Mouse (Mus musculus): Measurements from ENCODE around the gene Acoxl. TPM values are rescaled to one million over a fixed set of nuclear protein-coding genes. Genes with fewer than 3 reads are reported as not detected.

Acoxl gene
- polyA plus RNA-seq, 1 experiment from 2014 or later = 0.19 TPM

DNA sequence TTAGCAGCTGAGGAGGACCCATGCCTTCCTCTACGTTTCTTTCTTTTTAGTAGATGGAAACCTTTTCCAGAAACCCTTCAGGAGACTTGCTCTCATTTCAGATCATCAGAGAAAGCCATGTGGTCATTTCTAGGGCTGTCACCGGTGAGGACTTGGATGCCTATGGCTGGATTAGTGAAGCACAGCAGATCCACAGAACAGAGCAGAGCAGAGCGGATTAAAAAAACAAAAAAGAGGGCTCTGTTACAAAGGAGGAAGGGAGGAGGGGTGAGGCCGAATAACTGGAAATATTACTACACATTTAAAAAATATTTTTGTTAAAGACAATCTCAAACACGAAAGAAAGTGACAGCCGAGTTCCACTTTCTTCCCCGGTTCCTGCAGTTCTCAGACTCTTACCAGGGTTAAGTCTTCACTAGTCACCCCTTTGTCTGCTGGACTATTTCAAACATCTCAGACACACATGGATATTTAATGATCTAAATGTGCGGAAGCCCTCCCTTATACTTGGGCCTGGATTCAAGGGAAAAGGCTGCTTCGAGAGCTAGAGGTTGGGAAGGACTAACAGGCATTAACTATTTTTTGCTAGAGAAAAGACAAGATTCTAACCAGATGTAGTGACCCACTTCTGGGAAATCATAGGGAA, 88.1 kb downstream of the Acoxl start:
- no peaks in the 10 kb centered on the region for H3K9me3 ChIP-seq

GRCm38 (mm10) chr2:127927452-127928273, 89.0 kb downstream of the Acoxl start:
- ATAC-seq (ENCODE audit: insufficient read depth, low FRiP score, low read depth) = 0 out of 2 replicates have a peak, but pooled peaks have one; percentile 39
- no peak overlapping the region for H3K9ac ChIP-seq
- no peaks in the 10 kb centered on the region for H3K9me3 ChIP-seq
- H3K27ac ChIP-seq = peak overlapping the region; percentile 40; the same call in 1 of the 2 replicates
- H3K4me3 ChIP-seq (replicated peaks) = no peak overlapping the region
- no peaks in the 10 kb centered on the region for H3K27me3 ChIP-seq (replicated peaks)
- H3K4me2 ChIP-seq = peak overlapping the region; percentile 19; the same call in 1 of the 2 replicates
- 31% methylated on average over 15 of the region's 15 CpGs for WGBS
- peaks cover 17% of the 10 kb centered on the region; the same call in 1 of the 2 replicates for H3K4me1 ChIP-seq
- no peaks in the 10 kb centered on the region for H3K36me3 ChIP-seq

More for the DNA sequence above, 88.1 kb downstream of the Acoxl start:
- Histone ChIP-seq H3K4me1 (peaks cover 24% of the 10 kb centered on the region; the same call in 1 of the 2 replicates), H3K9ac (no peak overlapping the region), H3K27ac (no peak overlapping the region; the same call in 1 of the 2 replicates), H3K4me3 (replicated peaks) (no peak overlapping the region), H3K27me3 (replicated peaks) (no peaks in the 10 kb centered on the region), H3K4me2 (peak overlapping the region; percentile 19; the same call in 1 of the 2 replicates), H3K36me3 (no peaks in the 10 kb centered on the region)
- 52% methylated on average over 9 of the region's 9 CpGs for WGBS
- ATAC-seq (ENCODE audit: insufficient read depth, low FRiP score, low read depth) = no peak

GRCm38 (mm10) chr2:127928279-127928678, 89.6 kb downstream of the Acoxl start:
- Histone ChIP-seq H3K9ac (no peak overlapping the region), H3K4me3 (replicated peaks) (no peak overlapping the region), H3K9me3 (no peaks in the 10 kb centered on the region), H3K36me3 (no peaks in the 10 kb centered on the region), H3K4me2 (no peak overlapping the region), H3K27ac (no peak overlapping the region), H3K4me1 (0 out of 2 replicates have a peak, but pooled peaks cover 15% of the 10 kb centered on the region), H3K27me3 (replicated peaks) (no peaks in the 10 kb centered on the region)
- 25% methylated on average over 5 of the region's 5 CpGs for WGBS
- ATAC-seq (ENCODE audit: insufficient read depth, low FRiP score, low read depth) = no peak

- Histone ChIP-seq H3K4me2 (no peak overlapping the region), H3K27me3 (replicated peaks) (no peaks in the 10 kb centered on the region), H3K4me1 (0 out of 2 replicates have a peak, but pooled peaks cover 15% of the 10 kb centered on the region), H3K9ac (no peak overlapping the region), H3K36me3 (no peaks in the 10 kb centered on the region), H3K9me3 (no peaks in the 10 kb centered on the region), H3K4me3 (replicated peaks) (no peak overlapping the region), H3K27ac (no peak overlapping the region)
- no peak for ATAC-seq (ENCODE audit: insufficient read depth, low FRiP score, low read depth)
- WGBS = 49% methylated on average over 4 of the region's 4 CpGs
Observed at GRCm38 (mm10) chr2:127928871-127929270, 90.2 kb downstream of the Acoxl start.

- Histone ChIP-seq H3K27me3 (replicated peaks) (no peaks in the 10 kb centered on the region), H3K9ac (no peak overlapping the region), H3K4me3 (replicated peaks) (no peak overlapping the region), H3K4me2 (no peak overlapping the region), H3K9me3 (no peaks in the 10 kb centered on the region), H3K36me3 (no peaks in the 10 kb centered on the region), H3K4me1 (0 out of 2 replicates have a peak, but pooled peaks cover 15% of the 10 kb centered on the region), H3K27ac (no peak overlapping the region)
- 60% methylated on average over 6 of the region's 6 CpGs for WGBS
- no peak for ATAC-seq (ENCODE audit: insufficient read depth, low FRiP score, low read depth)
Observed at GRCm38 (mm10) chr2:127929939-127930715, 91.5 kb downstream of the Acoxl start.

DNA sequence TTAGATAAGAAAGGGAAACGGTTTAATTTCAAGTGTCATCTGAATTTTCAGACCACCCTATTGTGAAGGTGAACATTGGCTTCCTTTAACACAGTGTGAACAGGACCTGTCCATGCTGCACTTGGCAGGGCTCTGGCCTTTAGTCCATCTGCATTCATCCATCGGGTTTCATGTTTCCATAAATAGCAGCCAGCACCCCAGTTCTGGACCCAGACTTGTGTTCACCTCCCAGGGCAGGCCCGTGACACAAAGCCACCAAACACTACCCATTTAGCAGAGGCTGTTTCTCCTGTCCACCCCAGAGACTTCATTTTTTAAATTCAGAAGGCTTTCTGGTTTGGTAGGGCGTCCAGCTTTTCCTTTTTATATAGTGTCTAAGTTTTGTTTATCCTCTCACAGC, 92.9 kb downstream of the Acoxl start:
- no peak overlapping the region for H3K4me3 ChIP-seq (replicated peaks)
- no peak overlapping the region for H3K9ac ChIP-seq
- H3K4me1 ChIP-seq = 0 out of 2 replicates have a peak, but pooled peaks cover 15% of the 10 kb centered on the region
- H3K36me3 ChIP-seq = no peaks in the 10 kb centered on the region
- no peak overlapping the region for H3K27ac ChIP-seq
- no peak overlapping the region for H3K4me2 ChIP-seq
- H3K27me3 ChIP-seq (replicated peaks) = no peaks in the 10 kb centered on the region
- no peak for ATAC-seq (ENCODE audit: insufficient read depth, low FRiP score, low read depth)
- no peaks in the 10 kb centered on the region for H3K9me3 ChIP-seq
- WGBS = 79% methylated on average over 4 of the region's 4 CpGs

DNA sequence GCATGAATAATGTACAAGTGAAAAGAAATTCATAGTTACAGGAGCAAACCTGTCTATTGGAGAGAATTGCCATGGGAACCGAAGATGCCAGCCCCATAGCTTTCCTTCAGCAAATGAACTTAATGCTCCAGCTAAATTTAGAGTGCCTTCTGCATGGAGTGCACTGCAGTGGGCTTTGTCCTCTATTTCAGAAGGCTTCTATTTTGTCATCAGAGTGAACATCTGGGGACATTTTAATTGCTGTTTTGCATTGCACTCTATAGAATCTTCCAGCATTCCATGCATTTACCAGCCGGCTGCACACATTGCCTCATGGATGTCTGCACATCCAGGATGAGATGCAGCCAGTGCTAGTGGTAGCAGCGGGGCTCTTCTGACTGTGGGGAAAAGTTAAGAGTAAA, 94.9 kb downstream of the Acoxl start:
- Histone ChIP-seq H3K36me3 (no peaks in the 10 kb centered on the region), H3K9me3 (no peaks in the 10 kb centered on the region), H3K4me2 (no peak overlapping the region), H3K4me3 (replicated peaks) (no peak overlapping the region), H3K27ac (no peak overlapping the region), H3K4me1 (0 out of 2 replicates have a peak, but pooled peaks cover 3% of the 10 kb centered on the region), H3K27me3 (replicated peaks) (no peaks in the 10 kb centered on the region), H3K9ac (no peak overlapping the region)
- ATAC-seq (ENCODE audit: insufficient read depth, low FRiP score, low read depth) = no peak
- WGBS = 78% methylated on average over 3 of the region's 3 CpGs

DNA sequence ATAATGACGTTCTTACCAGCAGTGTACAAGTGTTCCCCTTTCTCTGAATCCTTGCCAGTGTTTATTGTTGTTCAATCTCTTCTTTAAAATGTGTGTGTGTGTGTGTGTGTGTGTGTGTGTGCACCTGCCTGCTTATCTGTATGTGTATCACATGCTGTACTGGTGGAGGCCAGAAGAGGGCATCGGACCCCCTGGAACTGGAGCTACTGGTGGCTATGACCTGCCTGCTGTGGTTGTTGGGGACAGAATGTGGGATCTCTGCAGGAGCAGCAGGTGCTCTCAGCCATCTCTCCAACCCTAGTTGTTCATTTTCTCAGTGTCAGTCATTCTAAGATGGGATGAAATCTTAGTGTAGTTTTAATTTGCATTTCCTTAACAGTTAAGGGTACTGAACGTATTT, 98.4 kb downstream of the Acoxl start:
- 86% methylated on average over 3 of the region's 3 CpGs for WGBS
- H3K4me3 ChIP-seq (replicated peaks) = no peak overlapping the region
- ATAC-seq (ENCODE audit: insufficient read depth, low FRiP score, low read depth) = no peak

DNA sequence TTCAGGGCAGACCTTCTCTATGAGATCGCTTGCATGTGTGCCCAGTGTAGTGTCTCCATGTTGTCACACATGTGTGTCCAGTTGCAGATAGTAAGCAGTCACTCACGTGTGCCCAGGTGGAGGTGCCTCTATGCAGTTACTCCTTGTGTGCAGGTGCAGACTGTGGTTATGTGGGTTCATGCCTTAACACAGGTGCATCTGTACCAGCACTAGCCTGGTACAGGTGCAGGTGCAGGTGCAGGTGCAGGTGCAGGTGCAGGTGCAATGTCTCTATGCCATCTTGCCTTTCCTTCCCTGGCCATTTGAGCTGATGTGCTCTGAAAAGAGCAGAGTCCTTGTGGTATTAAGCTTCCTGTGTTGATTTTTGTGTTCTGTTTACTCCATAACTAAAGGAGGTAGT, 100.5 kb downstream of the Acoxl start:
- no peak for ATAC-seq (ENCODE audit: insufficient read depth, low FRiP score, low read depth)
- no peak overlapping the region for H3K27ac ChIP-seq
- no peaks in the 10 kb centered on the region for H3K4me1 ChIP-seq
- H3K4me3 ChIP-seq (replicated peaks) = no peak overlapping the region
- H3K4me2 ChIP-seq = no peak overlapping the region
- H3K36me3 ChIP-seq = no peaks in the 10 kb centered on the region
- no peak overlapping the region for H3K9ac ChIP-seq
- H3K9me3 ChIP-seq = no peaks in the 10 kb centered on the region
- H3K27me3 ChIP-seq (replicated peaks) = no peaks in the 10 kb centered on the region
- 91% methylated on average over 2 of the region's 2 CpGs for WGBS

More for the DNA sequence above, 98.4 kb downstream of the Acoxl start:
- Histone ChIP-seq H3K36me3 (no peaks in the 10 kb centered on the region), H3K9me3 (no peaks in the 10 kb centered on the region), H3K4me2 (no peak overlapping the region), H3K27me3 (replicated peaks) (no peaks in the 10 kb centered on the region), H3K27ac (no peak overlapping the region), H3K4me1 (no peaks in the 10 kb centered on the region), H3K9ac (no peak overlapping the region)

DNA sequence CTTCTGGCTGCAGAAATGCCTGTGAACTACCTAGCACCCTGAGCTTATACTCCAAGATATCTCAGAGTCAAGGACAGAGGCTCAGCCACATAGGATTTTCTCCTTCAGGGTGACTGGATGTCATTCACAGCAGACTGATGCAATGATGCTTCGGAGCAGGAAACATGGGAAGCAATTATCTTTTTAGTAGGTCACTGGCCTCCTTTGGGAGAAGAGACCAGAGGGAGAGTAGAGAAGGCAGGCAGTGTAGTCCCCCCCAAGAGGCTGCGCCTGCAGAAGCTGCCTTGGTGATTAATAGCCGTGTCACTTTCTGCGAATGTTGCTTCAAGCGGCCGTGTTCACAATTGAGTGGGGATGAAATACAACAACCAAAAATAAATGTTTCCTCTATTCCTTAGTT, 121.9 kb downstream of the Acoxl start:
- WGBS = 30% methylated on average over 6 of the region's 6 CpGs
- no peak overlapping the region for H3K27ac ChIP-seq
- no peaks in the 10 kb centered on the region for H3K9me3 ChIP-seq
- no peak for ATAC-seq (ENCODE audit: insufficient read depth, low FRiP score, low read depth)
- no peak overlapping the region for H3K9ac ChIP-seq
- peaks cover 2% of the 10 kb centered on the region; the same call in 1 of the 2 replicates for H3K4me1 ChIP-seq
- H3K27me3 ChIP-seq (replicated peaks) = no peaks in the 10 kb centered on the region
- no peak overlapping the region for H3K4me3 ChIP-seq (replicated peaks)
- H3K4me2 ChIP-seq = no peak overlapping the region
- no peaks in the 10 kb centered on the region for H3K36me3 ChIP-seq

DNA sequence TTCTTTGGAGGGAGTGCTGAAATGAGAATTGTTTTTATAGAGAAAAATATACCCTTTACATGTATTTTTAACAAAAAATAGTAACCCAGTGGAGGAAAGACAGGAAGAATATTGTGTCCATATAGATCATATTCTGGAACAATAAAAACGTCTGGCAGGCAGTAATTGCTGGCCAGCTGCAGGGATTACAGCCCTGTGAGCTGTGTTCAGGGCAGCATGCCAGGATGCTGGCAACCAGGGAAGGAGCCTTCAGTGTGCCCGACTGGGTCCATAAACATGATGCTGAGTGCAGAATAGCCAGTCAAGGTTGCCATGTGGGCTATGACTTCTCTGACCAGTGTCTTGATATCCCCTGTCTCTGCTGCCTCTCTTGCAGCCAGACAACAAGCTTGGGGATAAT, 122.5 kb downstream of the Acoxl start:
- H3K36me3 ChIP-seq = no peaks in the 10 kb centered on the region
- H3K4me1 ChIP-seq = peaks cover 2% of the 10 kb centered on the region; the same call in 1 of the 2 replicates
- no peak overlapping the region for H3K4me3 ChIP-seq (replicated peaks)
- H3K27me3 ChIP-seq (replicated peaks) = no peaks in the 10 kb centered on the region
- no peaks in the 10 kb centered on the region for H3K9me3 ChIP-seq
- no peak overlapping the region for H3K4me2 ChIP-seq
- ATAC-seq (ENCODE audit: insufficient read depth, low FRiP score, low read depth) = no peak
- no peak overlapping the region for H3K27ac ChIP-seq
- H3K9ac ChIP-seq = no peak overlapping the region
- WGBS = 31% methylated on average over 2 of the region's 2 CpGs

All from stomach, embryonic 15.5 days (tissue).